Mouse (Mus musculus) bone marrow macrophage, adult 2 months (primary cell): ENCODE data around the gene Kctd15.

ENCODE experiments used
- CTCF ChIP-seq: IDR thresholded peaks from 2 replicates; pipeline ENCODE4 v1.5.1; 2012; ENCODE audit warnings: low read depth, mild to moderate bottlenecking, low read length, moderate library complexity
- POLR2A ChIP-seq: IDR thresholded peaks from 2 replicates; pipeline ENCODE4 v1.6.1; 2012; ENCODE audit warnings: mild to moderate bottlenecking, low read depth, low read length, borderline replicate concordance

- TF ChIP-seq CTCF = no peak
- TF ChIP-seq POLR2A = no peak
These were observed 11.9 kb downstream of the Kctd15 start for GRCm38 (mm10) chr7:34644591-34644990.
